Mouse (Mus musculus): ENCODE data around the gene Exo5.

DNA sequence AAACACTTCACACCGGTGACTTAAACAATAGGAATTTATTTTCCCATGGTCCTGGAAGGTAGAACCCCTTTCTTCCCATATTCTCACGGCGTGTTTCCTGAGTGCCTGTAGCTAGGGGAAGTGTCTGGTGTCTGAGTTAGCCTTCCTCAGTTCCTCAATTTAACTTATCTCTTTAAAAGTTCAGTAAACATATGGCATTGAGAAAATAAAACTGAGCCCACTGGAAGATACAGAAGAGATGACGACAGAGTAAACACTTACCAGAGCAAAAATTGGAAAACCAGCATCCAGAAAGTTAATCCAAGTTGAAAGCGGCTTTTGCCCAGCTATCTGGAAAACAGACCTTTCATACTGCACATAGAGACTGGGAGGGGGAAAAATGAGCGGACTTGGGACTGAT, 27.3 kb upstream of the Exo5 start:
- TF ChIP-seq POLR2A (IDR thresholded peaks at IDR 0.05; ENCODE audit: extremely low read depth, insufficient read depth, low read length) (no peak), CTCF (IDR thresholded peaks at IDR 0.05; ENCODE audit: low read depth, low read length) (no peak)
